Mouse (Mus musculus) testis, adult 2 months (tissue): ENCODE data around the gene Plekhg1. TPM values are rescaled to one million over a fixed set of nuclear protein-coding genes. Genes with fewer than 3 reads are reported as not detected.

Source experiments
- H3K27ac ChIP-seq: fragments of 200-500 bp; 2 replicates; pipeline ENCODE4 v1.5.1; 2012; ENCODE audit warnings: low read depth, low read length; ENCODE audit not compliant: control insufficient read depth, insufficient read depth
- H3K27me3 ChIP-seq: fragments of 200-500 bp; 2 replicates; pipeline ENCODE4 v1.6.1; 2012; ENCODE audit warnings: mild to moderate bottlenecking, low read length, moderate library complexity; ENCODE audit not compliant: control insufficient read depth, insufficient read depth
- H3K36me3 ChIP-seq: fragments of 200-500 bp; 2 replicates; pipeline ENCODE4 v1.6.1; 2012; ENCODE audit warnings: mild to moderate bottlenecking, low read length; ENCODE audit not compliant: control insufficient read depth, insufficient read depth
- H3K4me1 ChIP-seq: fragments of 200-500 bp; 2 replicates; pipeline ENCODE4 v1.6.1; 2012; ENCODE audit warnings: low read length; ENCODE audit not compliant: control insufficient read depth, insufficient read depth
- H3K4me3 ChIP-seq: fragments of 200-500 bp; 2 replicates; pipeline ENCODE4 v1.5.1; 2012; ENCODE audit warnings: low read depth, mild to moderate bottlenecking, low read length, moderate library complexity, mixed read lengths; ENCODE audit not compliant: control insufficient read depth
- CTCF ChIP-seq: fragments of 200-500 bp; IDR thresholded peaks from 2 replicates; pipeline ENCODE4 v1.5.1; 2012; ENCODE audit warnings: low read depth, mild to moderate bottlenecking, inconsistent platforms, low read length, moderate library complexity; ENCODE audit not compliant: control insufficient read depth, insufficient read depth, insufficient replicate concordance
- POLR2A ChIP-seq: fragments of 200-500 bp; IDR thresholded peaks from 2 replicates; pipeline ENCODE4 v1.6.1; 2012; ENCODE audit warnings: low read depth, mild to moderate bottlenecking, inconsistent platforms, low read length, moderate library complexity; ENCODE audit not compliant: control insufficient read depth
- polyA plus RNA-seq: library from polyadenylated mRNA; depleted of rRNA; stranded (reverse); fragments of >200 nt; gene quantifications from 2 replicates; pipeline ENCODE4 v1.2.3, GENCODE M21; 2012

Gene Plekhg1
- polyA plus RNA-seq, 1 experiment, result 4.8 TPM

DNA sequence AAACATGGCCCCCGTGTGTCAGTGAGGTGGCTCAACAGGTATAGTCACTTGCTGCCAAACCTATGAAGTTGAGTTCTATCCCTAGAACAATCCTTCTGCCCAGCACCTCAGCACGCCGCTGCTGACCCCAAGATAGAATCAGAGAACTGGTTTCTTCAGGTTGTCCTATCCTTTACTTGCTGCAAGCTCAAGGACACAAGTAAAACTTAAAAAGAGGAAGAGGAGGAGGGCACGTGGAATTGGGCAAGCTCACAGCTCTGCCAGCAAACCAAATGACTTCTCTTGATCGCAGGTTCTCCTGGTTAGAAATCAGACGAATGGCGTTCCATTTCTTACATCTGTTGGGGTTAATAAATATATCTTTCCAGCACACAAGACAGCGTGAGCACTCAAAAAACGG lies 232.1 kb downstream of the Plekhg1 start:
- Histone ChIP-seq H3K27ac (no peak overlapping the region), H3K4me1 (peaks cover 12% of the 10 kb centered on the region), H3K4me3 (no peak overlapping the region), H3K27me3 (no peaks in the 10 kb centered on the region), H3K36me3 (no peaks in the 10 kb centered on the region)
- TF ChIP-seq POLR2A, result no peak
- no peak for TF ChIP-seq CTCF

DNA sequence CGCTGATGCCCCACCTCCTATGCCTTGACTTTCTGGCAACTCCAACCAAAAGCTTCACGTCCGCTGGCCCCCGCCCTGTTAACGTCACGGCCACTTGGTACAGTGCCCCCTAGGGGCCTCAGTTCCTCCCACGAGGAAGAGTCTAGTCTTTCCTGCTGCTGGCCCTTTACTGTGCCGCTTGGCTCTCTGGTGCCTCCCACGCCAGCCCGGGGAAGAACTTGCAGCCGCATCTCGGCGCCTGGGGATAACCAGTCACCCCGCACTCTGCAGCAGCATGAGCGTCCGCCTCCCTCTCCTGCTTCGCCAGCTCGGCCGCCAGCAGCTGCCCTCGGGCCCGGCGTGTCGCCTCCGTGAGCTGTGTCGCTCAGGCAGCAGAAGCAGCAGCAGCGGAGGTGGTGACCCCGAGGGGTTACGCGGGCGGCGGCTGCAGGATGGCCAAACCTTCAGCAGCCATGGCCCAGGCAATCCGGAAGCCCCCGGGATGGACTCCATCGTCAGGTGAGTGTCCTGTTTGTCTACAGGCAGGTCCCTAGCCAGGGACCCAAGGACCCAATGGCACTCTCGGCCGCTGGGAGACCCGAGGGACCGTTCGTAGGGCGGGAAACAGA lies 232.9 kb downstream of the Plekhg1 start, which contains the start of gene Mthfd1l:
Mthfd1l (plus strand) TSS at position 138 of the 608 bp plus-strand sequence.
- no peaks in the 10 kb centered on the region for H3K27me3 ChIP-seq
- peaks cover 12% of the 10 kb centered on the region for H3K4me1 ChIP-seq
- H3K27ac ChIP-seq, result peak within 1 kb of the TSS; percentile 89
- H3K36me3 ChIP-seq, result no peaks in the 10 kb centered on the region
- TF ChIP-seq POLR2A (no peak), CTCF (peak; percentile 34; the same call in 1 of the 2 replicates)
- peak within 1 kb of the TSS; percentile 91 for H3K4me3 ChIP-seq

DNA sequence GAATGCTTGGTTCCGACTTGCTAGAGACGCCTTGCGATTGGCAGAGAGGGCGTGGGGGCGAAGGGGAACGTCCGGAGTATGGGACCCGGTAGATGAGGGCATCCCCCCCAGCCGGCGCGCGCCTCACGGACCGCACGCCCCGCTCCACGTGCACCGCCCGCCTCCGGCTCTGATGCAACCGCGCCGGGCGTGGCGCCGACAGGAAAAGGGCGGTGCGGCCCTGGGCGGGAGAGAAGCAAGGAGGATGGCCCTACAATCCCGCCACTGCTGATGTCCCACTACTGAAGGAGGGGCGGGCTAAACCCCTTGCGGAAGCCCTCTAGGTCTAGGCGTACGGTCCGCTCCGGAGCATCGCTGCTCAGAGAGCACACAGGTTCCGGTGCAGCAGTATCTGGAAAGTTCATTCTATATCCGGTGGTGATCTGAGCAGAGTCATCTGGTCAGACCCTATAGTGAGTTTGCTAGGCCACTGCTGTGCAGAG lies 233.5 kb downstream of the Plekhg1 start:
- TF ChIP-seq CTCF, result no peak
- TF ChIP-seq POLR2A, result peak; percentile 68
- Histone ChIP-seq H3K4me1 (peaks cover 12% of the 10 kb centered on the region), H3K27ac (peak overlapping the region; percentile 89), H3K27me3 (no peaks in the 10 kb centered on the region), H3K4me3 (peak overlapping the region; percentile 91), H3K36me3 (no peaks in the 10 kb centered on the region)

DNA sequence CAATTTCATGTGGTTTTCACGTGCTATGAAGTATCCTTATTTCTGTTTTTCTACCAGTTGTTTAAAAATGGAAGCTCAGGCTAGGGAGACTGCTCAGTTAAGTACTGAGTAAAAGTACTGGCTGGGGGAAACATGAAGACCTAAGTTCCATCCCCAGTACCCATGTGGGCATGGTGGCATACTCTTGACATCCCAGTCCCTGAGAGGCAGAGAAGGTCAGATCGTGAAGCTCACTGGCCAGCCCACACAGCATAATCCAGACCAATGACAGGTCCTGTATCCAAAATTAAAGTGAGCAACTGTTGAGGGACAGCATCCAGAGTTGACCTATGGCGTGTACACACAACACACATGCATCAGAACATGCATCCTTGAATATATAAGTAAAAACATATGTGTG lies 234.2 kb downstream of the Plekhg1 start:
- Histone ChIP-seq H3K4me1 (peaks cover 12% of the 10 kb centered on the region), H3K27ac (no peak overlapping the region), H3K27me3 (no peaks in the 10 kb centered on the region), H3K4me3 (no peak overlapping the region), H3K36me3 (no peaks in the 10 kb centered on the region)
- TF ChIP-seq POLR2A (no peak), CTCF (no peak)

DNA sequence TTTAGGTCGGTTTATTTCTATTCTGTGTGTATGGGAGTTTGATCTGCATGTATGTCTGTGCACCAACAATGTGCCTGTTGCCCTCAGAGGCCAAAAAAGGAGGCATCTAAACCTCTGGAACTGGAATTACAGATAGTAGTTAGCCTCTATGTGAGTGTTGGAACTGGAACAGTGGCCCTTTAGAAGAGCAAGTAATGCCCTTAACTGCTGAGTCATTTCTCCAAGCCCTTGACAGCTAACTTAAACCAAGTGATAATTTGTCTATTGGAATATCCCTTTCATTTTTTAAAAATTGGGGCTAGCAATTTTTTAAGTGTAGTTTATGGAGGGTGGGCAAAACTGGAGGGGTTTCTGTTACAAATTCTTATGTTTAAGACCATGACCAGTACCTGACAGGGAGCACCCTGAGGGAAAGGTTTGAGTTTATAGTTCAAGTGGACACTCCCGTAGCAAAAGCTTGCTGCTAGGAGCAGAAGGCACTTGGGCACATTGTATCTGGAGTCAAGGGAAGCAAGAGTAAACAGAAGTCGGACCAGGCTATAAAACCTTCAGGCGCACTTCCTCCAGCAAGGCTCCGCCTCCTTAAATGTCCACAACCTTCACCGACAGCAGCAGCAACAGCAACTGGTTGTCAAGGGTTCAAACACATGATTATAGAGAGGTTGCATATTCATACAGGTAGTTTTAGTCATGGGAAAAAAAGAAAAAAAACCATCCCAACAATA lies 235.9 kb downstream of the Plekhg1 start:
- Histone ChIP-seq H3K27ac (no peak overlapping the region), H3K4me1 (peaks cover 12% of the 10 kb centered on the region), H3K4me3 (no peak overlapping the region), H3K36me3 (no peaks in the 10 kb centered on the region), H3K27me3 (no peaks in the 10 kb centered on the region)
- TF ChIP-seq POLR2A (no peak), CTCF (no peak)

DNA sequence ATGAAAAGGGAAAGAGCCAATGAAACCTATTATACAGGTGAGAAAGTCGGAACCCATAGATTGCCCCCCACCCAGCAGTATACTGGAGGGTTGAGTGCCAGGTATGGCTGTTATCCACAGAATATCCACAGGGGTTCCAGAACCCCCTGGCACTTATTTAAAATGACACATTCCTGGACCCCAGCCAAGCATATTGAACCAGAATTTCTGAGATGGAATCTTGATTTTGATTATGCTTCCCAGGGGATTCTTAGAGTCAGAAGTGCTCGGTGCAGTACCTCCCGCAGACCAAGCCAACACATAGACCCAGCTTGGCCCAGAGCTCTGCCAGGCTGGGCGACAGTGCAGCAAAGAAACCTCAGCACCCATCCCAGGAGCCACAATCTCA lies 236.5 kb downstream of the Plekhg1 start:
- Histone ChIP-seq H3K27me3 (no peaks in the 10 kb centered on the region), H3K36me3 (no peaks in the 10 kb centered on the region)
- TF ChIP-seq CTCF (no peak), POLR2A (no peak)

DNA sequence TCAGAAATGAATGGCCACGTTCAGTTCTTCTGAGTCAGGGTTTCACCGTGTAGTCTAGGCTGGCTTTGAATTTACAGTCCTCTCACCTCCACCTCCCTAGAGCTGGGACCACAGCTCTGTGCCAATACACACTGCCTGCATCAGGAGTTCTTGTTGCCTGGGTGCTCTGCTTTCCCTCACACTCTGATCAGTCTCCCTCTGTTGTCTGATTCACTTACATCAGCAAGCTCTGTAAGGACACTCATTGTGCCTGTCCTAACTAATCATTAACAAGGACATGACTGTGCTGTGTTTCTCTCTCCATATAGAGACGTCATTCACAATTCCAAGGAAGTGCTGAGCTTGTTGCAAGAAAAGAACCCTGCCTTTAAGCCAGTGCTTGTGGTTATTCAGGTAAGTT lies 238.2 kb downstream of the Plekhg1 start:
- Histone ChIP-seq H3K4me1 (peaks cover 6% of the 10 kb centered on the region), H3K27me3 (no peaks in the 10 kb centered on the region), H3K4me3 (no peak overlapping the region), H3K36me3 (no peaks in the 10 kb centered on the region), H3K27ac (no peak overlapping the region)
- no peak for TF ChIP-seq CTCF
- no peak for TF ChIP-seq POLR2A

More for the DNA sequence above, 236.5 kb downstream of the Plekhg1 start:
- Histone ChIP-seq H3K4me3 (no peak overlapping the region), H3K4me1 (peaks cover 12% of the 10 kb centered on the region), H3K27ac (no peak overlapping the region)

DNA sequence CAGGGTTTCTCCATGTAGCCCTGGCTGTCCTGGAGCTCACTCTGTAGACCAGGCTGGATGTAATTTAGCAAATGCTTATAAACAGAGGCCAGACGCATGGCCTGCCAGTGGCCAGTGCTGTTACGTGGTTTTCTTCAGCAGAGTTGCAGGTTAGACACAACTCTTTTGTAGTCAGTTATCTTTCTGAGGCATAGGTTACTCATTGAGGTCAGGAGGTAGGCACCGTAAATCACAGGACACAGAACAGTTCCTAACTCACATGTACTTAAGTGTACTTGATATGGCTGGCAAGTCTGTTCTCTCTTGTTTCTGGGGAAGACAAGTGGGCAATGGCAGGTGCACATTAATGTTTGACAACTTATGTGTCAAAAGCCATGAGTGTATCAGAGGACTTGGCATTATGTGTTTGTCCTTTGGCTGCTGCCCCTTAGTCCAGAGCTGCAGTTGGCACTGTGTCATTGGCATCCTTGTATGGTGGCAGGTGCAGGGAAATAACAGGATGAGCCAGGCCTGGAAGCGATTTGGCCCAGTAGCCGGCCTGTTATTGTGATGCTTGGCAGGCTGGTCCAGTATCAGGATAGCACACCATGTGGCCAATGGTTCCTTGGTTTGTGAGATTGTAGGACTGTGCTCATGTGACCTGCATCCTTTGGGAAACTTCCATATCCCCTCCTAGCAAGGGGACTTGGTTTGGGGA lies 238.8 kb downstream of the Plekhg1 start:
- H3K4me3 ChIP-seq, result no peak overlapping the region
- H3K36me3 ChIP-seq, result no peaks in the 10 kb centered on the region
- TF ChIP-seq CTCF (no peak), POLR2A (no peak)
- no peaks in the 10 kb centered on the region for H3K27me3 ChIP-seq
- H3K27ac ChIP-seq, result no peak overlapping the region
- H3K4me1 ChIP-seq, result peaks cover under 1% of the 10 kb centered on the region; the same call in 1 of the 2 replicates
